ENCODE assay signal across 11 mouse cellular contexts in genomic region chr3:28383526-28384126, GRCm38 (mm10).
DNase-seq lines count a peak whose midpoint lies in the region; ATAC-seq and TF ChIP-seq lines count a peak whose summit lies in the region.
"Had no signal": no experiment of that assay in that cellular context is flagged by ENCODE, and none has a peak within 500 bp of the region (broad histone marks: within the 10 kb centered on the region; RNA-seq: fewer than 3 reads in every experiment).

No protein-coding gene starts in this region.

- H3K9me3 ChIP-seq in forebrain, embryonic 14.5 days (replicated peaks; ENCODE audit: control insufficient read depth, low read length): no peaks in the 10 kb centered on the region
- peaks cover 2% of the 10 kb centered on the region; the same call in 1 of the 2 replicates for H3K9me3 ChIP-seq in forebrain, embryonic 10.5 days
- no peaks in the 10 kb centered on the region for H3K9me3 ChIP-seq in hindbrain, embryonic 15.5 days
- no peaks in the 10 kb centered on the region for H3K9me3 ChIP-seq in intestine, postnatal 0 days (ENCODE audit: control insufficient read depth)

- H3K36me3 ChIP-seq in forebrain, embryonic 14.5 days (ENCODE audit: control insufficient read depth, insufficient read depth, low read length): no peaks in the 10 kb centered on the region
- H3K36me3 ChIP-seq in forebrain, embryonic 10.5 days (replicated peaks): no peaks in the 10 kb centered on the region
- H3K36me3 ChIP-seq in hindbrain, embryonic 15.5 days: no peaks in the 10 kb centered on the region
- H3K36me3 ChIP-seq in intestine, postnatal 0 days (ENCODE audit: control insufficient read depth, insufficient read depth): no peaks in the 10 kb centered on the region

- ATAC-seq in forebrain, embryonic 14.5 days: peak; percentile 56
- ATAC-seq in hindbrain, embryonic 15.5 days (ENCODE audit: low FRiP score, low read depth): 0 out of 2 replicates have a peak, but pooled peaks have one; percentile 29
- no peak for ATAC-seq in intestine, postnatal 0 days

- H3K27me3 ChIP-seq in forebrain, embryonic 14.5 days (replicated peaks; ENCODE audit: control insufficient read depth, insufficient read depth, low read length): no peaks in the 10 kb centered on the region
- H3K27me3 ChIP-seq in forebrain, embryonic 10.5 days (ENCODE audit: poor library complexity, severe bottlenecking): no peaks in the 10 kb centered on the region
- no peaks in the 10 kb centered on the region for H3K27me3 ChIP-seq in hindbrain, embryonic 15.5 days
- H3K27me3 ChIP-seq in intestine, postnatal 0 days (replicated peaks; ENCODE audit: control insufficient read depth, insufficient read depth, low read length): no peaks in the 10 kb centered on the region

- no peak overlapping the region for H3K9ac ChIP-seq in forebrain, embryonic 14.5 days (ENCODE audit: low read length)
- no peak overlapping the region for H3K9ac ChIP-seq in hindbrain, embryonic 15.5 days
- H3K9ac ChIP-seq in intestine, postnatal 0 days (ENCODE audit: low read depth, low read length): no peak overlapping the region

- peak; percentile 71 for DNase-seq in forebrain, embryonic 14.5 days (ENCODE audit: low spot score)
- no peak for DNase-seq in forebrain, embryonic 10.5 days (ENCODE audit: extremely low spot score, low spot score)
- peak; percentile 39 for DNase-seq in lung, postnatal 10 days
- DNase-seq in lung, postnatal 25 days (ENCODE audit: low spot score): no peak
- DNase-seq in retina, embryonic 14.5 days (ENCODE audit: low spot score): peak; percentile 13
- no peak for DNase-seq in thymus, postnatal 36 days
- DNase-seq: kidney, postnatal 14 days; layer of hippocampus, postnatal 36 days had no signal

- H3K4me3 ChIP-seq in forebrain, embryonic 14.5 days (ENCODE audit: low read depth, low read length): no peak overlapping the region
- H3K4me3 ChIP-seq in forebrain, embryonic 10.5 days: no peak overlapping the region
- H3K4me3 ChIP-seq in hindbrain, embryonic 15.5 days: no peak overlapping the region
- H3K4me3 ChIP-seq in intestine, postnatal 0 days (ENCODE audit: low read depth, low read length): no peak overlapping the region

- WGBS in forebrain, embryonic 14.5 days: 35% methylated on average over 11 of the region's 11 CpGs
- WGBS in forebrain, embryonic 10.5 days: 63% methylated on average over 11 of the region's 11 CpGs
- 28% methylated on average over 11 of the region's 11 CpGs for WGBS in hindbrain, embryonic 15.5 days
- WGBS in intestine, postnatal 0 days: 78% methylated on average over 11 of the region's 11 CpGs

- peak overlapping the region; percentile 40; the same call in 1 of the 2 replicates for H3K27ac ChIP-seq in forebrain, embryonic 14.5 days (ENCODE audit: low read depth, low read length)
- no peak overlapping the region for H3K27ac ChIP-seq in forebrain, embryonic 10.5 days
- H3K27ac ChIP-seq in hindbrain, embryonic 15.5 days (replicated peaks): peak overlapping the region; percentile 73
- H3K27ac ChIP-seq in intestine, postnatal 0 days (ENCODE audit: low read depth, low read length): no peak overlapping the region
- H3K27ac ChIP-seq: macrophage had no signal

- H3K4me1 ChIP-seq in forebrain, embryonic 14.5 days (ENCODE audit: control insufficient read depth, insufficient read depth, low read length): peaks cover 18% of the 10 kb centered on the region
- H3K4me1 ChIP-seq in forebrain, embryonic 10.5 days: peaks cover 23% of the 10 kb centered on the region
- H3K4me1 ChIP-seq in hindbrain, embryonic 15.5 days (replicated peaks): peaks cover 41% of the 10 kb centered on the region
- H3K4me1 ChIP-seq in intestine, postnatal 0 days (replicated peaks; ENCODE audit: control insufficient read depth, insufficient read depth, low read length): 0 out of 2 replicates have a peak, but pooled peaks cover 3% of the 10 kb centered on the region

- no peak for TF ChIP-seq CTCF in intestine, postnatal 0 days (IDR thresholded peaks at IDR 0.05; ENCODE audit: low read depth)

- no peak overlapping the region for H3K4me2 ChIP-seq in forebrain, embryonic 14.5 days (ENCODE audit: low read length)
- peak overlapping the region; percentile 24; the same call in 1 of the 2 replicates for H3K4me2 ChIP-seq in hindbrain, embryonic 15.5 days
- H3K4me2 ChIP-seq in intestine, postnatal 0 days (replicated peaks; ENCODE audit: low read depth): no peak overlapping the region

Comparison
In these comparisons a context has a peak if more than half of its experiments do, and no peak if none do; other contexts are left out.
1. DNase-seq: peak in forebrain, embryonic 14.5 days (single experiment), lung, postnatal 10 days (single experiment) and retina, embryonic 14.5 days (single experiment); none in forebrain, embryonic 10.5 days (single experiment), lung, postnatal 25 days (single experiment) and thymus, postnatal 36 days (0 of 2).
2. H3K27ac ChIP-seq: peak in forebrain, embryonic 14.5 days (single experiment) and hindbrain, embryonic 15.5 days (single experiment); none in forebrain, embryonic 10.5 days (single experiment) and intestine, postnatal 0 days (single experiment).